Mouse (Mus musculus) testis, adult 2 months (tissue): Measurements from ENCODE around the gene Nrarp.
A peak's percentile ranks its signal among the peaks of the same experiment; 100 is the strongest.

ENCODE experiments used
- CTCF ChIP-seq: fragments of 200-500 bp; IDR thresholded peaks from 2 replicates; pipeline ENCODE4 v1.5.1; 2012; ENCODE audit warnings: low read depth, mild to moderate bottlenecking, inconsistent platforms, low read length, moderate library complexity; ENCODE audit not compliant: control insufficient read depth, insufficient read depth, insufficient replicate concordance
- POLR2A ChIP-seq: fragments of 200-500 bp; IDR thresholded peaks from 2 replicates; pipeline ENCODE4 v1.6.1; 2012; ENCODE audit warnings: low read depth, mild to moderate bottlenecking, inconsistent platforms, low read length, moderate library complexity; ENCODE audit not compliant: control insufficient read depth

- no peak for TF ChIP-seq CTCF
- TF ChIP-seq POLR2A: peak; percentile 33; the same call in 1 of the 2 replicates
These were observed 37.9 kb downstream of the Nrarp start, which contains the start of gene Fam166a for GRCm38 (mm10) chr2:25218445-25218844.
